Mouse (Mus musculus): Measurements from ENCODE around the gene Gm9049.
"Not testable (repeated sequence)": the region's sequence is repeated elsewhere in the genome, so short reads cannot be mapped to it uniquely, and the experiment has no call there.

Gene Gm9049

DNA sequence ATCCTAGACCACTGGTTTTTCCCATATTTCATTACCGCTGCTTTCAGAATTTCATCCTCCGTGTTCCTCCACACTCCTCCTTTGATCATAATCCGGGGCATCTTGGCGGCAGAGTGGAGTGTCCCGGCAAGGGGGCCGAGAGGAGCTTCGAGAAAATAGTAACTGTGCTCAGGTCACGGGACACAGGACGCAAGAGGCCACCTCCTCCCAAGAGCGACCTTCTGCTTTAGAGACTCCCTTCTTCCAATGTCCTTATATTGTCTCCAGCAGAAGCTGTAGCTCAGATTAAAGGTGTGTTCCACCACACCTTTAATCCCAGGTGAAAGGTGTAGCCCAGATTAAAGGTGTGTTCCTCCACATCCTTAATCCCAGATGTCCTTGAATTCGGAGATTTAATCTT, at the start of gene Gm9049:
Gene Gm9049 (minus strand): TSS at position 101 of the 400 bp plus-strand sequence.
- not testable (repeated sequence) for DNase-seq (ENCODE audit: low spot score in 2 of 2)

DNA sequence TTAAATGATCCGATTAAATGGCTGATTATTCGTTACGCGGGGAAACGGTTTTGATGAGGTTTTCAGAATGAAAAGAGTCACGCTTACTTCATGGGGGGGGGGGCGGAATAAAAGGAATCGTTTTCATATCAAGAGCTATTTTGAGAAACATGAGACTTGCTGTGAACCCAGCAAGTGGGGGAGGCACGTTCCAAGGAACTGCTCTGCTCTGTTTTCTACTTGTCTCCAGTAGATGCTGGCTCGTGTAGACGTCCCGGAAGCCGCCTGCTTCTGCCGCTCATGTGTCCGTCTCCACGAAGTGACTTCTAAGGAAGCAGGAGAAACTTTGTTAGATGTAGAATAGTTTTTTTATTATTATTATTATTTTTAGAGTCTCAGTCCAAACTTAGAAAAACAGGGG, 46.0 kb upstream of the Gm9049 start:
- DNase-seq (ENCODE audit: low spot score in 2 of 2): peak; percentile 41 to 62

- DNase-seq (ENCODE audit: low spot score in 2 of 2): peak; percentile 91 to 93
Observed at GRCm38 (mm10) chr10:118370443-118370842, 16.5 kb upstream of the Gm9049 start.

GRCm38 (mm10) chr10:118369518-118369917, 15.6 kb upstream of the Gm9049 start:
- no peak for DNase-seq (ENCODE audit: low spot score in 2 of 2)

DNA sequence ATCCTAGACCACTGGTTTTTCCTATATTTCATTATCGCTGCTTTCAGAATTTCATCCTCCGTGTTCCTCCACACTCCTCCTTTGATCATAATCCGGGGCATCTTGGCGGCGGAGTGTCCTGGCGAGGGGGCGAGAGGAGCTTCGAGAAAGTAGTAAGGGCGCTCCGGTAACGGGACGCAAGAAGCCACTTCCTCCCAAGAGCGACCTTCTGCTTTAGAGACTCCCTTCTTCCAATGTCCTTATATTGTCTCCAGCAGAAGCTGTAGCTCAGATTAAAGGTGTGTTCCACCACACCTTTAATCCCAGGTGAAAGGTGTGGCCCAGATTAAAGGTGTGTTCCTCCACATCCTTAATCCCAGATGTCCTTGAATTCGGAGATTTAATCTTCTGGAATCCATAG, 5.3 kb downstream of the Gm9049 start, which contains the start of gene Gm9048:
Gene Gm9048 (minus strand): TSS at position 101 of the 400 bp plus-strand sequence.
- not testable (repeated sequence) for DNase-seq (ENCODE audit: low spot score in 2 of 2)

DNA sequence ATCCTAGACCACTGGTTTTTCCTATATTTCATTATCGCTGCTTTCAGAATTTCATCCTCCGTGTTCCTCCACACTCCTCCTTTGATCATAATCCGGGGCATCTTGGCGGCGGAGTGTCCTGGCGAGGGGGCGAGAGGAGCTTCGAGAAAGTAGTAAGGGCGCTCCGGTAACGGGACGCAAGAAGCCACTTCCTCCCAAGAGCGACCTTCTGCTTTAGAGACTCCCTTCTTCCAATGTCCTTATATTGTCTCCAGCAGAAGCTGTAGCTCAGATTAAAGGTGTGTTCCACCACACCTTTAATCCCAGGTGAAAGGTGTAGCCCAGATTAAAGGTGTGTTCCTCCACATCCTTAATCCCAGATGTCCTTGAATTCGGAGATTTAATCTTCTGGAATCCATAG, 10.8 kb downstream of the Gm9049 start, which contains the start of gene Gm9046:
Gene Gm9046 (minus strand): TSS at position 101 of the 400 bp plus-strand sequence.
- not testable (repeated sequence) for DNase-seq (ENCODE audit: low spot score in 2 of 2)

DNA sequence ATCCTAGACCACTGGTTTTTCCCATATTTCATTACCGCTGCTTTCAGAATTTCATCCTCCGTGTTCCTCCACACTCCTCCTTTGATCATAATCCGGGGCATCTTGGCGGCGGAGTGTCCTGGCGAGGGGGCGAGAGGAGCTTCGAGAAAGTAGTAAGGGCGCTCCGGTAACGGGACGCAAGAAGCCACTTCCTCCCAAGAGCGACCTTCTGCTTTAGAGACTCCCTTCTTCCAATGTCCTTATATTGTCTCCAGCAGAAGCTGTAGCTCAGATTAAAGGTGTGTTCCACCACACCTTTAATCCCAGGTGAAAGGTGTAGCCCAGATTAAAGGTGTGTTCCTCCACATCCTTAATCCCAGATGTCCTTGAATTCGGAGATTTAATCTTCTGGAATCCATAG, 16.2 kb downstream of the Gm9049 start, which contains the start of gene Gm9045:
Gene Gm9045 (minus strand): TSS at position 101 of the 400 bp plus-strand sequence.
- not testable (repeated sequence) for DNase-seq (ENCODE audit: low spot score in 2 of 2)

GRCm38 (mm10) chr10:118332308-118332707, 21.6 kb downstream of the Gm9049 start, which contains the start of gene Gm9044:
Gene Gm9044 (minus strand): TSS chr10:118332408.
- DNase-seq (ENCODE audit: low spot score in 2 of 2): not testable (repeated sequence)

GRCm38 (mm10) chr10:118326869-118327268, 27.0 kb downstream of the Gm9049 start, which contains the start of gene Gm9040:
Gene Gm9040 (minus strand): TSS chr10:118326969.
- not testable (repeated sequence) for DNase-seq (ENCODE audit: low spot score in 2 of 2)

- DNase-seq (ENCODE audit: low spot score in 2 of 2): no peak
Observed at GRCm38 (mm10) chr10:118319024-118319423, 34.9 kb downstream of the Gm9049 start.

- DNase-seq (ENCODE audit: low spot score in 2 of 2): not testable (repeated sequence)
Observed at GRCm38 (mm10) chr10:118302133-118302532, 51.8 kb downstream of the Gm9049 start.
